Mouse (Mus musculus): ENCODE data around the gene Myh11.

GRCm38 (mm10) chr16:14252877-14253276 is 38.3 kb downstream of the Myh11 start:
- no peak for TF ChIP-seq POLR2A (IDR thresholded peaks at IDR 0.05; ENCODE audit: low read depth, low read length)
- TF ChIP-seq CTCF (IDR thresholded peaks at IDR 0.05; ENCODE audit: borderline replicate concordance, insufficient read depth, low read length), result no peak

All from embryonic fibroblast, embryonic 13.5 days (primary cell).